Mouse (Mus musculus) testis, adult 2 months (tissue): ENCODE measurements around the gene Diras1.
A peak's percentile ranks its signal among the peaks of the same experiment; 100 is the strongest.

Experiments used
- CTCF ChIP-seq: fragments of 200-500 bp; IDR thresholded peaks from 2 replicates; pipeline ENCODE4 v1.5.1; 2012; ENCODE audit warnings: low read depth, mild to moderate bottlenecking, inconsistent platforms, low read length, moderate library complexity; ENCODE audit not compliant: control insufficient read depth, insufficient read depth, insufficient replicate concordance
- POLR2A ChIP-seq: fragments of 200-500 bp; IDR thresholded peaks from 2 replicates; pipeline ENCODE4 v1.6.1; 2012; ENCODE audit warnings: low read depth, mild to moderate bottlenecking, inconsistent platforms, low read length, moderate library complexity; ENCODE audit not compliant: control insufficient read depth

GRCm38 (mm10) chr10:81036988-81037580 is 11.6 kb upstream of the Diras1 start, which contains the start of gene Slc39a3:
- TF ChIP-seq CTCF: no peak
- peak; percentile 57 for TF ChIP-seq POLR2A
